Mouse (Mus musculus) testis, postnatal 14 days (tissue): ENCODE results near the gene Homer2.

ENCODE experiments used
- DNase-seq: peaks from one replicate; pipeline ENCODE4 v3.0.0; 2021; ENCODE audit warnings: low spot score

Gene Homer2

GRCm38 (mm10) chr7:81559231-81559980, 147.9 kb downstream of the Homer2 start:
- no peak for DNase-seq

GRCm38 (mm10) chr7:81557985-81558360, 149.4 kb downstream of the Homer2 start:
- DNase-seq, result no peak

- no peak for DNase-seq
These were observed 149.9 kb downstream of the Homer2 start for GRCm38 (mm10) chr7:81557252-81557984.

- DNase-seq, result no peak
These were observed 150.5 kb downstream of the Homer2 start for GRCm38 (mm10) chr7:81556839-81557238.

GRCm38 (mm10) chr7:81554369-81554768, 153.0 kb downstream of the Homer2 start:
- DNase-seq, result no peak

- no peak for DNase-seq
These were observed 153.7 kb downstream of the Homer2 start for GRCm38 (mm10) chr7:81553589-81553988.
